Mouse (Mus musculus): ENCODE measurements at regions not wholly inside any gene's neighbourhood (a gene's known extent, or its start where the extent isn't known, plus 50 kb on each side); places are given as distances from the start of the nearest gene placed in this dataset.

DNA sequence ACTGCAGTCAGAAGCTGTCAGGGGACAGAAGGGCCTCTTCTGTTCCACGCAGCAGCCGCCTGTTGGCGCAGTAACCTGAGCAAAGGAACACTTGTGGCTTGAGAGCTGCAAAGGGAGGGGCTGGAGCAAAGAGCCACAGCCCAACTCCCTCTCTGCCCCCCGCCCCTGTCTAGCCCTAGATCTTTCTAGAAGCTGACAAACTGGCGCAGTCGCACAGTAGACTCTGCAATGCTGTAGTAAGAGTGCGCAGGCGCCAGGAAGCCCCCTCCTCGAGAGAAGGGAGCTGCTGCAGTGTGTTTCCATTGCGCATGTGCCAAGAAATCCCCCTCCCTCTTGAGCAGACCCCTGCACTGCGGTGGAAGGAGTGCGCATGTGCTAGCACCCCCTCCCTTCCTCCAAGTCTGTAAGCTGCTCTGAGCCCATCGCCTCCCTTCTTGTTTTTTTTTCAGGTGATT is 115.2 kb upstream of the Ndn start:
- no peak for TF ChIP-seq POLR2A (IDR thresholded peaks at IDR 0.05; ENCODE audit: control insufficient read depth, low read depth, low read length)
- no peak for TF ChIP-seq CTCF (IDR thresholded peaks at IDR 0.05; ENCODE audit: control insufficient read depth, insufficient read depth, insufficient replicate concordance, low read depth, low read length)

Data from testis, adult 2 months (tissue).